Mouse (Mus musculus): ENCODE data around the gene Ubr4.

Gene Ubr4

DNA sequence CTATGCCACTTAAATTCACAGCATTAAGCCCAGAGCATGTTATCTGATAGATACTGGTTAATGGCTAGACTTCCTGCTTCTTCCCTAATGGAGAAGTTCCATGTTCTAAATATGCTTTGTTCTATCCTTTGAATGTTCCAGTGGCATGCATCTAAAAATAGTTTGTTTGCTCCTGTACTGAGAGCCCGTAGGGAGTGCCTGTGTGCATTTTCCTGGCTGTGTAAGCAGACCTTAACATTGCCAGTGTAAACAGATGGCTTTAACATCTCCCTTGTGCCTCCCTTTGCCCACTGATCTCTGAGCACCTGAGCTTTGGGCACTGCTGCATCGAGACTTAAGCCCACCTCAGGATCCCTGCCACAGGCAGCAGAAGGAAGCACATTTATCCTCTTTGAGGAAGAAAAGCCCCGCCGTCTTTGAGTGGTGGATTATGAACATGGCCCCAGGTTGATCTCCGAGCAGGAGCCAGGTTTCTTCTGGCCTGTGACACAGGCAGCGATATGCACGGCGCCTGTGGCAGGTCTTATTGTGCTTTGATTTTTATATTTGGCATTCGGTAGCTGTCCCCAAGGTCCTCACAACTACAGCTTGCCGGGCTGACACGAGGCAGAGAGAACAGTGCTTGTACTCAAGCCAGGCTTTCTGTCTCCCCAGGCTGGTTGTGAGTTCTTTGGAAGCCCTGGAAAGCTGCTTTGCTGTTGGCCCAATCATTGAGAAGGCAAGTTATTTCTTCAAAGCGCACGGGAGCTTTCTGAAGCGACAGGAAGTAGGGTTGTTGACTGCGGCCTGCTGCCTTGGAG is 80.8 kb downstream of the Ubr4 start:
- DNase-seq, result peak in 1 of 2 experiments; percentile 39

DNA sequence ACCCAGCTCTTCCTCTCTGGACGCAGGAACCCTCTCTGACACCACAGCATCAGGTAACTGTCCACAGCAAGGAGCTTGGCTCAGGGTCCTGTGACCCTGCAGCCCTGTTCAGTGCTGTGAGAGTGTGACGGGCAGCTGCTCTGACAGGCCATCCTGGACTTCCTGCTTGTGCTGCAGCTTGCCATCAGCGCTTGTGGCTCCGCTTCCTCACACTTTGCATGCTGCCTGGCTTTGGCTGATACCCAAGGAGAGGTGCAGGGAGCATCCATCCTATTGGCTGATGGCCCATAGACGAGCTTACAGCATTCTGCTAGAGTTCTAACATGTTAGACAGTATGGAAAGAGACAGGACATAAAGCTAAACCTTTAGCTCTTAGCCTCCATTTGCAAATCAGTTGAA is 88.8 kb downstream of the Ubr4 start:
- DNase-seq, result peak; percentile 47 to 71

GRCm38 (mm10) chr4:139441806-139442205 is 89.4 kb downstream of the Ubr4 start:
- peak in 1 of 2 experiments; percentile 58 for DNase-seq

DNA sequence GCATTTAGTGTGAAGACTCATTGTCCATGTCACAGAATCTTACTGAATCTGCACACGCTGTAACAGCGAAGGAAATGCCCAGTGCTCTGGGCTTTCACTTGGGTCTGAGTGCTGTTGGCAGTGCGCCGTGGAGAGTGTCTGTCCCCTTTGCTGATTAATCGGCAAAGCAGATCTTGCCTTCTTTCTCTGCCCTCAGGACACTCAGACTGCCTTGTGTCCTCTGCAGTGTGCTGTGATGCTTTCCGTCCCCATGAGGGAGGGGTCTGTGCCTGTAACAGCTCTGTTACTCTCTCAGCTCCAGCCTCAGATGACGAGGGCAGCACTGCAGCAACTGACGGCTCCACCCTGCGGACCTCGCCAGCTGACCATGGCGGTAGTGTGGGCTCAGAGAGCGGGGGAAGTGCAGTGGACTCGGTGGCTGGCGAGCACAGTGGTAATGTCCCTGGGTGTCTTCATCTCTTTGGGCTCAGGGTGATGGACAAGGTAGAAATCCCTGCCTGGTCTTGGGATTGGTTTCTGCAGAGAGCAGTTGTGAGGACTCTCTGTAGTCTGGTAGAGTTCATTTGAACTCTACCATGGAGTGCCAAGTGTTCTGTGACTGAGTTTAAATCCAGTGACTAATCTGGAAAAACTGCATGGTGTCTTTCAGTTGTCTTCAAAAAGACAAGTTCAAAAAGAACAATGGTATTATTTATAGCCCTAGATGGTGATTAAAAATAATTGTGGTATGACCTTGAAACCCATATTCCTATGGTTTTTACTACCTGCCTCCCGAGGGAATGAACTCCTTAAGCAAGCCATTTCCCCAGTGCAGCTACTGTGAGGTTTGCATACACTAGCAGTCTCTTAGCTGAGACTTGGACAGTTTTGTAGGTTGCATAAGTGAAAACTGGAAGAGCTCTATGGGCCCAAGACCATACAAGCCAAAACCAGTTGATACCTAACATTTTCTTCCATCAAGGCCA is 90.3 kb downstream of the Ubr4 start:
- DNase-seq, result peak in 1 of 2 experiments; percentile 53

- DNase-seq, result no peak
Measured at GRCm38 (mm10) chr4:139444315-139444714, 91.9 kb downstream of the Ubr4 start.

DNA sequence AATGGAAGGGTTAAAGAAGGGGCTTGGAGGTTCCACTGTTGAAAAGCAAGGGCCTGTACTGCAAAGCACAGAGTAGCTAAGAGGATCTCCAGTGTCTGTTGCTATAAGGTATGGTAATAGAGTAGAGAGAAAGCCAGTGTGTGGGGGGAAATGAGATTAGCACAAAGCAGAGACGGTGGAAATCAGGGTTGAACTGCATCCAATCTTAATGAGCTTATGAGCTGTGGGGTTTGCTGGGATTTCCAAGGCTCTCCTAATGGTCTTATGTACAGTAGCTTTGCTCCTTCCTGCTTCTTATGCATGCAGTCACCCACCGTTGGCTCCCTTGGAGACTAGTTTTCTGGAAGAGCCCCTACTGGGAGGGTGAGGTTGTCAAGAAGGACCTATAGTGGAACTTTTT is 93.8 kb downstream of the Ubr4 start:
- no peak for DNase-seq

- peak; percentile 37 to 80 for DNase-seq
Measured at GRCm38 (mm10) chr4:139446731-139447675, 94.6 kb downstream of the Ubr4 start.

GRCm38 (mm10) chr4:139452944-139453700 is 100.7 kb downstream of the Ubr4 start:
- no peak for DNase-seq

DNA sequence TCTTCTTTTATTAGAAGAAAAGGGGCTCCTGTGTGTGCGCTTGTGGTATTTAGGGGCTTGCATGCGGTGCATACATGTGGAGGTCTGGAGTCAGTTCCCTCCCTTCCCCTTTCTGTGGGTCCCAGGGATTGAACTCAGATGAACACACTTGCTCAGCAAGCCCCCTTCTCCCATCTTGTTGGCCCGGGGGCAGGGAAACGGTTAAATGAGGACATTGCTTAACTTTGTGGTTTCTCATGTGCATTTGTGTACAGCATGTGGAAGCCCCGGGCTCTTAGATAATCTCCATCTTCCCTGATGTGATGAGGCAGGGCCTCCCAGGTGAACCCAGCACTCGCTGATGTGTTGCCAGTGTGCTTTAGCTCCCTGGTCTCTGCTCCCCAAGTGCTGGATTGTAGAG is 101.9 kb downstream of the Ubr4 start:
- DNase-seq, result no peak

DNA sequence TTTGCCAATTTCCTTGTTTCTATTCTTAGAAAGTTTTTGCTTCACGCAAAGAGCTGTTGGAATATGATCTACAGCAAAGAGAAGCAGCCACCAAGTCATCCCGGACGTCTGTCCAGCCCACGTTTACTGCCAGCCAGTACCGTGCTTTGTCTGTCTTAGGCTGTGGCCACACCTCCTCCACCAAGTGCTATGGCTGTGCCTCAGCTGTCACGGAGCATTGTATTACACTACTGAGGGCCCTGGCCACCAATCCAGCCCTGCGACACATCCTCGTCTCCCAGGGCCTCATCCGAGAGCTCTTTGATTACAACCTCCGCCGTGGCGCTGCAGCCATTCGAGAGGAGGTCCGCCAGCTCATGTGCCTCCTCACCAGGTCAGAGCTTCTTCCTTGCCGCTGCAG is 107.6 kb downstream of the Ubr4 start:
- DNase-seq, result no peak

- DNase-seq, result no peak
Measured at GRCm38 (mm10) chr4:139464163-139464562, 111.8 kb downstream of the Ubr4 start.

GRCm38 (mm10) chr4:139466541-139466940 is 114.1 kb downstream of the Ubr4 start:
- DNase-seq, result no peak

DNA sequence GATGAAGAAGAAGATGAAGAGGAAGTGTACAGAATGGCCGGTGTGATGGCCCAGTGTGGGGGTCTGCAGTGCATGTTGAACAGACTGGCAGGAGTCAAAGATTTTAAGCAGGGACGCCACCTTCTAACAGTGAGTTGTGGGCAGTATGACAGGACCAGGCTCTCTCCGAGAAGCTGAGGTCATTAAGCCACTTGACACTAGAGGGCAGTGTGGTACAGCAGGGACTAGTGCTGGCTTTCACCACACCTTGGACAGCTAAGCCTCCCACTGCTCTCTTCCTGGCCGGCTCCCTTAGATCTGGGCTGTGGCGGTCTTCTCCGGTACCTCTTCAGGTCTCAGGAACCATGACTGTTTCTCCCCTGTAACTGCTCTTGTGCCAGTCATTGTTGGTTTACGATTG is 117.8 kb downstream of the Ubr4 start:
- DNase-seq, result peak; percentile 61 to 82

DNA sequence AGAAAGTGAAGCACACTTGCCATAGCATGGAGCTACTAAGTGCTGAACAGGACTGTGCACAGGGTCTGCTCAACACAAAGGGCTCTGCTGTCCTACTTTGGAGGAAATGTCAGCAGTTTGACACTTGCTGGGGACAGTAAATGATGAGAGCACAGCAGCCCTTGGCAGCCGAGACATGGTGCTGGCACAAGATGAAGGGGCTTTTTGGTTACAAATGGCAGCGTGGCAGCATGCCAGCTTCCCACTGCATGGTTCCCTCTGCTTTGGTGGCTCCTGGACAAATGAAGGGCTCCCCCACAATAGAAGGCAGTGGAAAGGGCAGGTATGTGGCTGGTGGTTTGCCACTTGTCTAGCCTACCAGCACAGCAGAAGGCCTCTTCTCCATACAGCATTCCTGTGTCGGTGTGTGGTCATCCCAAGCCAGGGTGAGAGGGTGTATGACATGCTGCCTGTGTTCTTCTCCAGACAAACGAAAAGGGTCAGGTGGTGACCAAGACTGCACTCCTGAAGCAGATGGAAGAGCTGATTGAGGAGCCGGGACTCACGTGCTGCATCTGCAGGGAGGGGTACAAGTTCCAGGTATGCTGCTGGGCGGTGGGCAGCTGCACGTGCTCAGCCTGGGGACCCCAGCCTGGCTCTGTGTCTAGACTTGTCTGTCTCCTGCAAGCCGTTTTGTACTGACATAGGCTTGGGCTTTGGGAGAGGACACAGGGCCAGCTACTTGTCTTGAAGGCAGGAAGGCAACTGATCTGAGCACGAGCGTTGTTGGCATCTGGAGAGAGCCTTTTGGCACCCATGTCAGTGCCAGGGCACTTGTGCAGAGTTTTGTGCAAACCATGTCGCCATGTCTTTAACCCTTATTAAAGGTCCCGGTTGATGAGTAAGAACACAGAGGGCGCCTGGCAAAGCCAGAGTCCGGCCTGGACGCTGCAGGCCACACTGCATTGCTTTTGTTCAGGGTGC is 124.5 kb downstream of the Ubr4 start:
- DNase-seq, result peak; percentile 41 to 53

DNA sequence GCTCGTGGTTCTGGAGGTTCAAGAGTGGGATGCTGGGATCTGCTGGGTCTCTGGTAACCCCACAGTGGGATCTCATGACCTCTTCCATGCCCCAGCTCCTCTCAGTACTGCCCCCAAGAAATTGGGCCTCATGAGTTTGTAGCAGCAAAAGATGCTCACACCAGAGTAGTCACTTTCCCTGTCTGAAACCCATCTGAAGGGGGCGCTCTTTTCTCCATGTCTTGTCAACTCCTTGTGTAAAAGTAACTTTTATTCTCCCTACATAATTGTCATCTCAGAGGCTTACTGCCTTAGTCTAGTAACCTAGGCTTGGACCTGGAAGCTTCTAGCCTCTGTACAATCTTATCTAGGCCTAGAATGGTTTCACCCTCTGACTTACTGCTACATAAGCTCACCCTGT is 125.6 kb downstream of the Ubr4 start:
- DNase-seq, result no peak

GRCm38 (mm10) chr4:139479176-139479575 is 126.8 kb downstream of the Ubr4 start:
- DNase-seq, result no peak

DNA sequence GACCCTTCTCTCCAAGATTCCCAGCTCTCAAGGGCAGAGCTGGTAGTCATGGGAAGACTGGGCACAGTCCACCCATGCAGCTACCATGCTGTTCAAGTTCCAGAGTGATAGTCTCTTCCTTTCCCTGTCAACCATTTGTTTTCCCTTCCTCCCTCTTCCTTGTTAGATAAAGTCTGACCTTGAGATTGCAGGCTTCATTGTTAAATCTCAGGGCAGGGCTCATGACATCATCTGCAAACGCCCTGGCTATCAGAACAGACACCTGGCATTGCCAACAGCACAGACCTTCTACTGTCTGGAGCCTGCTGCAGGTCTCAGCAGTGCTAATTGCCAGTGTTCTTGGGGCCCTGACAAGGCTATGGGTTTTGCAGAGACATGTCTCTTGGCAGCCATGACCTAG is 129.0 kb downstream of the Ubr4 start:
- DNase-seq, result no peak

- DNase-seq, result no peak
Measured at GRCm38 (mm10) chr4:139483461-139484105, 131.2 kb downstream of the Ubr4 start.

- no peak for DNase-seq
Measured at GRCm38 (mm10) chr4:139484496-139484895, 132.1 kb downstream of the Ubr4 start.

GRCm38 (mm10) chr4:139487085-139487484 is 134.7 kb downstream of the Ubr4 start:
- DNase-seq, result no peak

Data from lung, postnatal 4 days (tissue).